Mouse (Mus musculus) bone marrow, adult 2 months (tissue): ENCODE results near the gene Ppp1r27.

Experiments
- CTCF ChIP-seq: fragments of 200-500 bp; IDR thresholded peaks from 2 replicates; pipeline ENCODE4 v1.5.1; 2011; ENCODE audit warnings: low read length, control low read depth; ENCODE audit not compliant: control insufficient read depth, insufficient read depth
- POLR2A ChIP-seq: fragments of 200-500 bp; IDR thresholded peaks from 2 replicates; pipeline ENCODE4 v1.6.1; 2011; ENCODE audit warnings: low read depth, mild to moderate bottlenecking, control low read depth, low read length, borderline replicate concordance; ENCODE audit not compliant: control insufficient read depth

DNA sequence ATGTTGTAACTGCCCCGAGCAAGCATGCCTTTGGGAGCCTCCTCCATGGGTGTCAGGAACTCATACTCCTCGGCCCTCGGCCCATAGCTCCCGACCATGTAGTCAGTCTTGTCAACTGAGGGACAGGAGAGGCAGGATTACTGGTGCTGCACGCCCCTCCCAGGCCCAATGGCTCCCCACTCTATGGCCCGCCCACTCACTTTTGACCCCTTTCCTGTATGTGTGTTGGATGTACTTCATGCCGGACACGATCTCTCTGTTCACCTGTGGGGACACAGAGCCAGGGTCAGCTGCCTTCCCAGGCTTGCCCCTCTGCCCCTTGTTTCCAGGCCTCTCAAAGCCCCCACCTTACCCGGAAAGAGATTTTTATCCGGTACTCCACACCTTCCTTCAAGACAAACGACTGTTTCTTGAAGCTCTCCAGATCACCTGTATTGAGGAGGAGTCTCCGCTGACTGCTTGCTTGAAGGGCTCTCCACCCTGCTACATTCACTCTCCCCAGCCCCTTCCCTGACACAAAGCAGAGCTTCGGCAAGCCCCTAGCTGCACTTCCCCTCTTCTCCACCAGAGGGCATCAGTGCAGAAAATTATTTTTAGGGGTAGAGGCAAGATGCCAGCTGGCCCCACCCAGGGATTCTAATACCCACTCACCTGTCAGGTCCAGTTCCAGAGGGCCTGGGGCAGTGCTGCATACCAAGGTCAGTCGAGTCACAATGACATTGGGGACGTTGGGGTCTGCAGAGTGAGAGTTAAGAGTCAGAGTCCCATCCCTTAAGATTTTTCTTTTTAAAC lies 28.6 kb upstream of the Ppp1r27 start:
- TF ChIP-seq CTCF (peak; percentile 73), POLR2A (no peak)
